ENCODE assay signal across 27 mouse cellular contexts in genomic region chr2:70735534-70735933, GRCm38 (mm10).
DNase-seq lines count a peak whose midpoint lies in the region; ATAC-seq and TF ChIP-seq lines count a peak whose summit lies in the region.
"Had no signal": no experiment of that assay in that cellular context is flagged by ENCODE, and none has a peak within 500 bp of the region (broad histone marks: within the 10 kb centered on the region; RNA-seq: fewer than 3 reads in every experiment).

No protein-coding gene starts in this region.

- no peak overlapping the region for H3K4me3 ChIP-seq in intestine, postnatal 0 days (ENCODE audit: low read depth, low read length)
- H3K4me3 ChIP-seq in intestine, embryonic 16.5 days (ENCODE audit: low read length), result no peak overlapping the region
- no peak overlapping the region for H3K4me3 ChIP-seq in neural tube, embryonic 14.5 days (ENCODE audit: low read depth, low read length)
- H3K4me3 ChIP-seq: embryonic facial prominence, embryonic 13.5 days; embryonic facial prominence, embryonic 15.5 days; erythroblast, embryonic 14.5 days; forebrain, embryonic 10.5 days; forebrain, embryonic 12.5 days had no signal

- WGBS in intestine, postnatal 0 days, result 62% methylated on average over 4 of the region's 4 CpGs
- 74% methylated on average over 4 of the region's 4 CpGs for WGBS in intestine, embryonic 16.5 days
- WGBS in neural tube, embryonic 14.5 days, result 88% methylated on average over 3 of the region's 4 CpGs

- no peaks in the 10 kb centered on the region for H3K4me1 ChIP-seq in intestine, postnatal 0 days (replicated peaks; ENCODE audit: control insufficient read depth, insufficient read depth, low read length)
- H3K4me1 ChIP-seq in intestine, embryonic 16.5 days (ENCODE audit: control insufficient read depth, insufficient read depth, low read length), result no peaks in the 10 kb centered on the region
- H3K4me1 ChIP-seq in neural tube, embryonic 14.5 days (ENCODE audit: control insufficient read depth, insufficient read depth, low read length), result no peaks in the 10 kb centered on the region
- H3K4me1 ChIP-seq: embryonic facial prominence, embryonic 13.5 days; embryonic facial prominence, embryonic 15.5 days; forebrain, embryonic 10.5 days; forebrain, embryonic 12.5 days had no signal

- no peak overlapping the region for H3K4me2 ChIP-seq in intestine, postnatal 0 days (replicated peaks; ENCODE audit: low read depth)
- no peak overlapping the region for H3K4me2 ChIP-seq in intestine, embryonic 16.5 days (ENCODE audit: low read depth, low read length)
- H3K4me2 ChIP-seq in neural tube, embryonic 14.5 days (ENCODE audit: low read depth, low read length), result no peak overlapping the region
- H3K4me2 ChIP-seq: embryonic facial prominence, embryonic 13.5 days; embryonic facial prominence, embryonic 15.5 days; forebrain, embryonic 12.5 days had no signal

- H3K9ac ChIP-seq in intestine, postnatal 0 days (ENCODE audit: low read depth, low read length), result no peak overlapping the region
- no peak overlapping the region for H3K9ac ChIP-seq in intestine, embryonic 16.5 days (ENCODE audit: low read depth, low read length)
- H3K9ac ChIP-seq in neural tube, embryonic 14.5 days (replicated peaks; ENCODE audit: low read depth, low read length), result no peak overlapping the region
- H3K9ac ChIP-seq: embryonic facial prominence, embryonic 13.5 days; embryonic facial prominence, embryonic 15.5 days; forebrain, embryonic 12.5 days had no signal

- H3K9me3 ChIP-seq in intestine, postnatal 0 days (ENCODE audit: control insufficient read depth), result no peaks in the 10 kb centered on the region
- H3K9me3 ChIP-seq in intestine, embryonic 16.5 days (ENCODE audit: control insufficient read depth, low read length), result no peaks in the 10 kb centered on the region
- H3K9me3 ChIP-seq in neural tube, embryonic 14.5 days (ENCODE audit: control insufficient read depth, low read length), result no peaks in the 10 kb centered on the region
- H3K9me3 ChIP-seq: embryonic facial prominence, embryonic 13.5 days; embryonic facial prominence, embryonic 15.5 days; forebrain, embryonic 10.5 days; forebrain, embryonic 12.5 days; G1E had no signal

- no peak overlapping the region for H3K27ac ChIP-seq in intestine, postnatal 0 days (ENCODE audit: low read depth, low read length)
- no peak overlapping the region for H3K27ac ChIP-seq in intestine, embryonic 16.5 days (ENCODE audit: low read length)
- 0 out of 2 replicates have a peak overlapping the region, but pooled peaks have one; percentile 34 for H3K27ac ChIP-seq in neural tube, embryonic 14.5 days (ENCODE audit: low read depth, low read length)
- H3K27ac ChIP-seq: embryonic facial prominence, embryonic 13.5 days; embryonic facial prominence, embryonic 15.5 days; forebrain, embryonic 10.5 days; forebrain, embryonic 12.5 days had no signal

- TF ChIP-seq CTCF in intestine, postnatal 0 days (IDR thresholded peaks at IDR 0.05; ENCODE audit: low read depth), result no peak

- H3K36me3 ChIP-seq in intestine, postnatal 0 days (ENCODE audit: control insufficient read depth, insufficient read depth), result peaks cover 37% of the 10 kb centered on the region
- H3K36me3 ChIP-seq in intestine, embryonic 16.5 days (ENCODE audit: control insufficient read depth, insufficient read depth, low read length), result peaks cover 2% of the 10 kb centered on the region; the same call in 1 of the 2 replicates
- H3K36me3 ChIP-seq in neural tube, embryonic 14.5 days (ENCODE audit: control insufficient read depth, insufficient read depth, low read length), result peaks cover 2% of the 10 kb centered on the region; the same call in 1 of the 2 replicates

- no peak for DNase-seq in neural tube, embryonic 10.5 days (ENCODE audit: extremely low spot score, low spot score)
- DNase-seq: adrenal gland, adult 2 months; adrenal gland, postnatal 10 days; adrenal gland, postnatal 25 days; B cell, adult 2 months; cerebellum, adult 11 months; cerebellum, adult 18-20 months; cerebellum, adult 8-10 months; cerebellum, adult 9-11 months; cerebellum, postnatal 14 days; cerebellum, postnatal 36 days; embryo, embryonic 11 days had no signal

- peak; percentile 57; the same call in 1 of the 2 replicates for ATAC-seq in intestine, postnatal 0 days
- ATAC-seq in intestine, embryonic 16.5 days, result no peak
- no peak for ATAC-seq in neural tube, embryonic 14.5 days (ENCODE audit: low read depth)
- no peak for ATAC-seq in activated CD4-positive, CD25-positive, alpha-beta regulatory T cell, adult 4 months
- ATAC-seq: CD4-positive, CD25-positive, alpha-beta regulatory T cell, adult 4 months; forebrain, embryonic 14.5 days; forebrain, embryonic 16.5 days; Patski had no signal

- H3K27me3 ChIP-seq in intestine, postnatal 0 days (replicated peaks; ENCODE audit: control insufficient read depth, insufficient read depth, low read length), result no peaks in the 10 kb centered on the region
- no peaks in the 10 kb centered on the region for H3K27me3 ChIP-seq in intestine, embryonic 16.5 days (replicated peaks; ENCODE audit: control insufficient read depth, insufficient read depth, low read length)
- no peaks in the 10 kb centered on the region for H3K27me3 ChIP-seq in neural tube, embryonic 14.5 days (ENCODE audit: control insufficient read depth, insufficient read depth, low read length)
- H3K27me3 ChIP-seq: CH12.LX; embryonic facial prominence, embryonic 13.5 days; embryonic facial prominence, embryonic 15.5 days; forebrain, embryonic 12.5 days; Patski had no signal
